Mouse (Mus musculus) gastrocnemius, postnatal 4 days (tissue): ENCODE results near the gene Gtf2i. TPM values are rescaled to one million over a fixed set of nuclear protein-coding genes. Genes with fewer than 3 reads are reported as not detected.

Experiments
- DNase-seq, 2 experiments: peaks; one replicate each; pipeline ENCODE4 v3.0.0; 2021 to 2022; ENCODE audit warnings: low spot score in 2 of 2, mixed read lengths in 2 of 2
- microRNA-seq: library from miRNA; unstranded; fragments of <30 nt; microRNA quantifications from one replicate; pipeline ENCODE4 v1.2.0, GENCODE M21; 2021
- total RNA-seq, 2 experiments: library from RNA; stranded (reverse); gene quantifications; 2 replicates each; pipeline ENCODE4 v1.2.3; 2021

Gtf2i gene
- total RNA-seq, 2 experiments from 2014 or later = 167 to 182 TPM

DNA sequence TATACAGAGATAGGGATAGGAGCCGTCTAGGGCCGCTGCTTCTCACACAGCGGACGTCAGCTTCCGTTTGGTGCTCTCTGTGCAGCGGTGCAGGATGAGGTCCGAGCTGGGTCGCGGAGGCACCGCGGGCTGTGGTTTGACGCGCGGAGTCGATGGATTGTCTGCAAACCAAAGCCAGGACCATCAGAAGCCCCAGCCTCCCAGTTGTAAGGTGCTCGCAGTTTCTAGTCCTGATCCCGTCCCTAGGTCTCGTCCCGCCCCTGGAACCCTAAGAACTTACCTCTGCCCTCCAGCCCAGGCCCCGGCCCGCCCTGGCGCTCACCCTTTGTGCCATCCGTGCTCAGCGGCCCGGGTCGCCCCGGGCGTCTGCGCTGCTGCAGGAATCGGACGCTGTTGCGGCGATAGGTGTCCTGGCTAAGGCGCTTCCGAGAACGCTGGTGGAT is 92.8 kb downstream of the Gtf2i start:
- no peak for DNase-seq

DNA sequence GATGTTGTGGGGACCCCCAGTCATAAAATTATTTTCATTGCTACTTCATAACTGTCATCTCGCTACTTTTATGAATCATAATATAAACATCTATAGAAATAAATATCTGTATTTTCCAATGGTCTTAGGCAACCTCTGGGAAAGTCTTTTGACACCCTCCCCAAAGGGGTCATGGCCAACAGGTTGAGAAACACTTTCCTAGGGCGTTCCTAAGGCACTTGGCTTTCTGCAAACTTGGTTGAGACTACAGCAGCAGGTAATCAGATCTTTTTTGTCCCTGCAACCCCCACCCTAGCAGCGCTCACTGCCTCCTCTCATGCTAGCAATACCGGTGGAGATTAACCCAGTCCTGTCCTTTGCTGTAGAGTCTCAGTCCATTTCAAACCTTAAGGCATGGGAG is 93.3 kb downstream of the Gtf2i start:
- DNase-seq = no peak

GRCm38 (mm10) chr5:134217900-134218299 is 96.7 kb downstream of the Gtf2i start:
- DNase-seq = no peak

DNA sequence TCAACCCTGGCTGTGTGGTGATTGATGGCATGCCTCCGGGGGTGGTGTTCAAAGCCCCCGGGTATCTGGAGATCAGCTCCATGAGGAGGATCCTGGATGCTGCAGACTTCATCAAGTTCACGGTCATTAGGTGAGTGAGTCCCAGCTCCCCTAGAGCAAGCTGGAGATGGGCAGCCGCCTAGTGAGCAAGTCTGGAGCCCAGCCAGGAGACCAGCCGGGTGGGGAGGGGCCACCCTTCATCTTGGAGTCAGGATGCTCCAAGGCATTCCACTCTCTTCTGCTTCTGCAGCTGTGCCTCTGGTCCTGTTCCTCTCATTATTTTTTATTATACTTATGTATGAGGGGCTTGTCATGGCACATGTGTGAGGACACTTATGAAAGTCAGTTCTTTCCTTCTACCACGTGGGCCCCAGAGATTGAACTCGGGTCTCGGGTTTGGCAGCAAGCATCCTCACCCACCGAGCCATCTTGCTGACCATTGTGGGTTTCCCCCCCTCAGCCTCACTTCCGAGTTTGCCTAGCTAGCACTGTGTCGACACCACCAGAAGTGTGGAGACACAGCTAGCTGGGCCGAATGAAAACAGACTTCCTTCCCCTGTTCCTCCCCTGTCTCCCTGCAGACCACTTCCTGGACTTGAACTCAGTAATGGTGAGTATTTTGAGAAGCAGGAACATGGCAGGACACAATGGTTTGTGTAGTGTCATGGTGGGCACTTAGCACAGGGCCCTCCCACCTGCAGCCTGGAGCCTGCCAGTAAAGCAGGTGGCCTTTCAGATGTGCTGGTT is 100.3 kb downstream of the Gtf2i start:
- no peak for DNase-seq

- no peak for DNase-seq
Observed at GRCm38 (mm10) chr5:134209931-134210554, 104.5 kb downstream of the Gtf2i start.

DNA sequence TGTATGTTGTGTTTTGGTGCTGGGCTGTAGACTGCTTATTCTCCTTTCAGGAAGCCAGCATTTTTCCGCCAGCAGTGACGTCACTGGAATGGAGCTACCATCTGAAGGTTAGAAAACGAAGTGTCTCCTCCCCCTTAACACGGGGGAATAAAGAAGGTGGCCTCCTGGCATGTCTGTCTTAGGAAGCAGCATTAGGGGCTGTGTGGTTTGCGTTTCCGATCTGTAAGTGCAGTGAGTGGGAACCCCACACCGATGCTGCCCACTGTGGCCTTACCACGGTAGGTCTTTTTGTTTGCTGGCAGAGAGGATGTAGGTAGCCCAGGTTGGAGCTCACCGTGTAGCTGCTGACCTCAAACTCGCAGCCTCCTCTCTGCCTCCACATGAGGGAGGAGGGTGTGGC is 107.8 kb downstream of the Gtf2i start:
- DNase-seq = no peak

GRCm38 (mm10) chr5:134193664-134194063 is 120.9 kb downstream of the Gtf2i start:
- DNase-seq = no peak

- DNase-seq = no peak
Observed at GRCm38 (mm10) chr5:134188571-134188970, 126.0 kb downstream of the Gtf2i start.

Small RNA genes lying within 50 kb of the gene (microRNA-seq; reads per million reads assigned to microRNA genes)
- not detected for gene Mir3965

Other genes starting within 250 kb of the Gtf2i start
- gene Castor2, start 215.0 kb downstream of the Gtf2i start, total RNA-seq = 100 to 1,000 TPM in 1 of 2 experiments, 10 to 100 TPM in 1; 92.5 to 118 TPM
- 10 to 100 TPM; 18.7 to 23.8 TPM for gene Rcc1l, start 138.0 kb downstream of the Gtf2i start, total RNA-seq
- 10 to 100 TPM in 1 of 2 experiments, 1 to 10 TPM in 1; 9.8 to 10.3 TPM for gene Gtf2ird2, start 130.7 kb downstream of the Gtf2i start, total RNA-seq
- gene Ncf1, start 85.1 kb downstream of the Gtf2i start, total RNA-seq = 1 to 10 TPM; 6.4 to 7.7 TPM
- 10 to 100 TPM; 50.0 to 57.8 TPM for gene Gtf2ird1, start 142.0 kb upstream of the Gtf2i start, total RNA-seq
- gene Clip2, start 237.7 kb upstream of the Gtf2i start, total RNA-seq = 10 to 100 TPM; 15.8 to 17.6 TPM
- gene Syna, start 245.4 kb upstream of the Gtf2i start, total RNA-seq = not detected